Mouse (Mus musculus) urinary bladder, postnatal 10 days (tissue): ENCODE measurements around the gene Gm11037.
"Not testable (repeated sequence)": the region's sequence is repeated elsewhere in the genome, so short reads cannot be mapped to it uniquely, and the experiment has no call there.

Source experiments
- DNase-seq: peaks from one replicate; pipeline ENCODE4 v3.0.0; 2022; ENCODE audit warnings: low spot score

Gm11037 gene

DNA sequence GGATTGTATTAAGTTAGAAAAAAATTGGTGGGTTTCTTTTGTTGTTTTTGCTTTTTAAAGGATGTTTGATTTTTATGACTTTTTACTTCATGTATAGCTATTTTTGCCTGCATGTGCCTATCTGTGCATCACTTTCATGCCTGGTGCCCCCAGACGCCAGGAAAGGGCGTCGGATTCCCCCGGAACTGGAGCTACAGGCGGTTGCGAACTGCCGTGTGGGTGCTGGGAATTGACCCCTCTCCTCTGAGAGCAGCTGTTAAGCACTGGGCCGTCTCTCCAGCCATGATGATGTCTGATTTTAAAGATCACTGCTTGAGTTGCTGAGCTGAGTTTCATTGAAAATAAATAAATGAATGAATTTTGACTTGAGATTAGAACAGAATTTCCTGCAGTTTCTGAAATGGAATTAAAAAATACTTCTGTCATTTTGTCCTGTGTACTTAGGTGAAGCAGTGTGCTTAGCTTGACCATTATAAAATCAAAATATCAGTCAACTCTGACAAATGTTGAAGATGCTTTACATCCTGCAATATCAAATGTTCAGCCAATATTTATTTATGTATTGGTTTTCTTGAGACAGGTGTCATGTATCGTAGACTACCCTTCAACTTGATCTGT is at the start of gene Gm11037:
Gene Gm11037, plus strand, starts transcription at position 568 of the 618 bp plus-strand sequence.
- no peak for DNase-seq

GRCm38 (mm10) chr2:131084206-131084605 is 49.1 kb upstream of the Gm11037 start:
- no peak for DNase-seq

DNA sequence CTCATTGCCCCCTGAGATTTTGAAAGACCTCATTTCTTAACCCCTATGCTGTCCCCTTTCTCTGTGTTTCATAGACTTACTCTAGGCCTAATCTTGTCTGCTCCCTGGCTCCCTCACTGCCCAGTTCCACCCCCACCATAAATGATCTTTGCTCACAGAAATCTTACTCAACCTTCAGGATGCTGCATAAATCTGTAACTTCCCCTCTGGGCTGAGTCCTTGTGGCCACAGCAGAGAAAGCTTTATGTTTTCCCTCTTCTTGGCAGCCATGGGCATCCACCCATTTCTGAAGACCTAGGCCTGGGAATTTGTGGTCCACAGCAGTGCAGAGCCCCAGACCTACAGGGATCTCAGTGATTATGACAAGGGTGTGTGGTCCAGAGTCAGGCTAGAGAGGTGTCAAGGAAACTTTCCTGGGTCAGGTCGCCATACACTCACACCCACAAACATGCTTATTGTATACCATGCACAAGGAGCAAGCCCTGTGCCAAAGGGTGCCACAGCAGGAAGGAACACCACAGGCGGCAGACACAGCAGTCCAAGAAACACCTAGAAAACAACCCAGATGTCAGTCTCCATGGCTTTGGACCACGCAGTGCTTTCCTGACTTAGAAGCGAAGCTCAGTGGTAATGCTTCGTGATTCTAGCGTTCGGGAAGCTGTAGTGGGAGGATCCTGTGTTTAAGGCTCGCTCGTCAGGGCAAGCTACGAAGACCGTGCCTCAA is 46.5 kb upstream of the Gm11037 start, which contains the start of gene Siglec1:
Gene Siglec1, minus strand, starts transcription at position 99 of the 724 bp plus-strand sequence.
- DNase-seq = no peak

DNA sequence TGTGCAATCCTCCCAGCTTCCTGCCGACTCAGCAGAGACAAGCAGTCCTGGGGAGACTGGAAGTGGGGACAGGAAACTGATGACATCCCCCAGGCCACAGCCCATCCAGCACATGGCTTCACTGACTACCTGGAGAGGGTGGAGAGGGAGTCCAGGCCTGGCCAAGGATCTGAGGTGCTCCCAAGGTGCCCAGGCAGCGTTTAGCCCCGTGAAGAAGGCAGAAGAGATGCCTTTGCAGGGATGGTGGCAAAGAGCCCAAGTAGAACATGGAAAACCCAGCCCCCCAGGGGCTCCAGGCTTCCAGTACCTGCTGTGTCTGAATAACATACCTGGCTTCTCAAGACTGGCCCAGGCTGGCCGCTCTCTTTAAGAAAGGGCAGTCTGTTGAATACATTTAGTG is 44.7 kb upstream of the Gm11037 start:
- no peak for DNase-seq

DNA sequence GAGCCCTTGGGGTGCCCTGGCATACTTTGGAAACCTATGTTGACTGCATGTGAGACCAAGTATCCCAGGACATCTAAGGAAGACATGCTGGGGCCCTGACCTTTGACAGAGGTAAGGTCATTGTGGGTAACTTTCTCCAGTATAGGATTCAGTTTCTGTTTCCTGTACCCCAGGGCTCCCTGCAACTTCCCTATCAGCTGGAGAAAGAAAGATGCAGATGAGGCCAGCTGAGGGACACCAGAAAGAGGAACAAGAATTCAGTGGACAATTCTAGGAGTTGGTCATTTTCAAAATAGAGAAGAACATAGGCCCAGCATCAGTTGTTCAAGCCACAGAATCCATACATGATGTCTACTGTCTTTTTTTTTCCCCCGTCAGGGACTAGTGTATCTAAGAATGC is 43.7 kb upstream of the Gm11037 start:
- no peak for DNase-seq

GRCm38 (mm10) chr2:131090852-131091251 is 42.4 kb upstream of the Gm11037 start:
- DNase-seq = no peak

- DNase-seq = no peak
Measured at GRCm38 (mm10) chr2:131093577-131093976, 39.7 kb upstream of the Gm11037 start.

DNA sequence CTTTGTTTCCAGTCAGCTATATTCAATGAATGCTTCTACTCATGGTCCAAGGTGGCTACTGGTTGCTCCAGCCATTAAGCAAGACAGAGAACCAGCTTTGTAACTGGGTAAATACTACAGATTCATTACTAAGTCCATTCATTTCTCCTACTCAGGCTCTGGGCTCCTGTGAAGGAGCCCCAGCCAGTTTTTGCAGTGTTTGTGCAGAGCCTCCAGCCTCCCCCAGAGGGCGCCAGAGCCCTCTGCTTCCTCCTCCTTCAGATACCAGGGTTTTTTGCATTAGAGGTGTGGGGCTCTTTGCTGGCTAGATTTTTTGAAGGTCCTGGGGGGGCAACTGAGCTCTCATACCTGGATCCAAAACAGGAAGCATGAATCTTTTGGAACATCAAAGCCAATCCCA is 38.5 kb upstream of the Gm11037 start:
- DNase-seq = no peak

DNA sequence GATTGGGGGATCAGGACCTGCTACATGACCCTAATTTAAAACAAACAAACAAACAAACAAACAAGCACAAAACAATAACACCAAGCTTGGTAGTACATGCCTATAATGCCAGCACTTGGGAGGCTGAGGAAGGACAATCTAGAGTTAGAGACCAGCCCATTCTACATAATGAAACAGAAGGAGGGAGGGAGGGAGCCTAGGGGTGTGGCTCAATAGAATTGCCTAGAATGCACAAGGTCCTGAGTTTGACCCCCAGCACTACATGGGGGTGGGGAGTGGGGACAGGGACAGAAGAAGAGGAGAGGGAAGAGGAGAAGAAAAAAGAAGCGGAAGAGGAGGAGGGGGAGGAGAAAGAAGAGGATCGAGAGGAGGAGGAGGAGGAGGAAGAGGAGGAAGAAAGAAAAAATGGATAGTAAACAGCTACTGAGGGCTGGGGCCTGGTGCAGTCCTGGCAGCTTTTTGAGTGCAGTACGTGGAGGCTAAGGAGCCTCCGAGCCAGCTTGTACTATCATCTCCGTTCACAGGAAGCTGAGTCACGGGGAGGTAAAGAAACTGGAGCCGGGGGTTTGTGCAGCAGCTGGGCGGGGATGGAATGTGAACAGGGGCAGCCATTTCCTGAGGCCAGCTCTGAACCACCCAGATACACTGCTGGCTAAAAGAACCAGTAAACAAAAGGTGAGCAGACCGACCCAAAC is 37.0 kb upstream of the Gm11037 start:
- DNase-seq = no peak

DNA sequence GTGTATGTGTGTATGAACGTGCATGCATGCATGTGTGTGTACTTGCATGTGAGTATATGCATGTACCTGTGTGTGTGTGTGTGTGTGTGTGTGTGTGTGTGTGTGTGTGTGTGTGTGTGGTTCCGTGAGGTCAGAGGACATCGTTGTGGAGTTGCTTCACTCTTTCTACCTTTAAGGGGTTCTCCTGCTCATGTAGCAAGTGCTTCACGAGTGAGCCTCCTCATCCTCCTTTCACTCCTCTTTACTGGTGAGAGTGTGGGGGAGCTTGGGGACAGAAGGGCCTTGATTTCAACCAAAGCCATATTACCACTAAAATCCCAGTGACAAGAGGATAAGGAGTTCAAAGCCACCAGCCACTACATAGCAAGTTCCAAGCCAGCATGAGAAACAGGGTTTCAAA is 36.2 kb upstream of the Gm11037 start:
- DNase-seq = no peak

DNA sequence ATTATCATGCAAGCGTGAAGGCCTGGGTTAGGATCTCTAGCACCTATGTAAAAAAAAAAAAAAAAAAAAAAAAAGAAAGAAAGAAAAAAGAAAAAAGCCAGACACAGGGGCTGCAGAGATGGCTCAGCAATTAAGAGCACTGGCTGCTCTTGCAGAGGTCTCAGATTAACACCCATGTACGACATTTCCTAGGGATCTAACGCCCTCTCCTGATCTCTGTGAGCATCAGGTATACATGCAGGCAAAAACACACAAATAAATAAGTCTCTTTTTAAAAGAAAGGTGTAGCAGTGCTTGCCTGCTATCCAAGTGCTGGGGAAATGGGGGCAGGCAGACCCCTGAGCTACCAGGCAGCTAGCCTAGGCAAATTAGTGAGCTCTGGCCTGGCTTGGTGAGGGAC is 31.8 kb upstream of the Gm11037 start:
- DNase-seq = no peak

GRCm38 (mm10) chr2:131104021-131104420 is 29.3 kb upstream of the Gm11037 start:
- DNase-seq = no peak

- not testable (repeated sequence) for DNase-seq
Measured at GRCm38 (mm10) chr2:131105061-131105460, 28.2 kb upstream of the Gm11037 start.

DNA sequence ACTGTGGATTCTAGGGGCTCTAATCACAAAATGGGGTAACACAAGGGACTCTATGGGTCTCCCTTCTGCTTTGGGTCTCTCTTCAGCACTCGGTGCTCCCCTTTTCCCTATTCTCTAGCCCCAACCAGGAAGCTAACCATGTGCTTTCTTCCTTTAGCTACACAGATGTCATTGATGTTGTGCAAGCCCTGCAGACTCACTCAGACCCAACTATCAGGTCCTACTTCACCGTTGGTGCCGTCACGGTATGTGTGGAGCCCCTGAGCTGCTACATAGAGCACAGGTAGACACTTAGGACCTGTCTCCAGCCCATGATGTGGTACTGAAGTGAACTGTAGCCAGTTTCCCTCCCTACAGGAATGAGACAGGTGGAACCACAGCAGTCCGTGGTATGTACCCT is 27.3 kb upstream of the Gm11037 start:
- DNase-seq = no peak

DNA sequence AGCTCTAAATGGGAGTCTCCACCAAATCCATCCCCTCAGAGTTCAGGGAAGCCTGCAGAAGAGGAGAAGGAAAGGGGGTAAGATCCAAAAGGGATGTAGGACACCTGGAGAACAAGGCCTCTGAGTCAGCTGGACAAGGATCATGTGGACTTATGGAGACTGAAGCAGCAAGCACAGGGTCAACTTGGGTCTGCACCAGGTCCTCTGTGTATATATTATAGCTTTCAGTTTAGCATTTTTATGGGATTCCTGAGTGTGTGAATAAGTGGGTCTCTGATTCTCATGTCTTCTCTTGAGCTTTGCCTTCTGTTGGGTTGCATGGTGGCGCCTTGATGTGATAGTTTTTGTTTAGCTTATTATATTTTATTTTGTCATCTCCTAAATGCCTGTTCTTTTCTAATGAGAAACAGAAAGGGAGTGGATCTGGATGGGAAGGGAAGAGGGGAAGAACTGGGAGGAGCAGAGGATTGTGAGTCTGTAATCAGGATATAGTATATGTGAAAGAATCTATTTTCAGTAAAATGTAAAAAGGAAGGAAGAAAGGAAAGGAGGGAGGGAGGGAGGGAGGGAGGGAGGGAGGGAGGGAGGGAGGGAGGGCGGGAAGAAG is 14.2 kb upstream of the Gm11037 start:
- no peak for DNase-seq

- no peak for DNase-seq
Measured at GRCm38 (mm10) chr2:131124166-131124565, 9.1 kb upstream of the Gm11037 start.

- DNase-seq = peak; percentile 1
Measured at GRCm38 (mm10) chr2:131125157-131125963, 7.9 kb upstream of the Gm11037 start.

DNA sequence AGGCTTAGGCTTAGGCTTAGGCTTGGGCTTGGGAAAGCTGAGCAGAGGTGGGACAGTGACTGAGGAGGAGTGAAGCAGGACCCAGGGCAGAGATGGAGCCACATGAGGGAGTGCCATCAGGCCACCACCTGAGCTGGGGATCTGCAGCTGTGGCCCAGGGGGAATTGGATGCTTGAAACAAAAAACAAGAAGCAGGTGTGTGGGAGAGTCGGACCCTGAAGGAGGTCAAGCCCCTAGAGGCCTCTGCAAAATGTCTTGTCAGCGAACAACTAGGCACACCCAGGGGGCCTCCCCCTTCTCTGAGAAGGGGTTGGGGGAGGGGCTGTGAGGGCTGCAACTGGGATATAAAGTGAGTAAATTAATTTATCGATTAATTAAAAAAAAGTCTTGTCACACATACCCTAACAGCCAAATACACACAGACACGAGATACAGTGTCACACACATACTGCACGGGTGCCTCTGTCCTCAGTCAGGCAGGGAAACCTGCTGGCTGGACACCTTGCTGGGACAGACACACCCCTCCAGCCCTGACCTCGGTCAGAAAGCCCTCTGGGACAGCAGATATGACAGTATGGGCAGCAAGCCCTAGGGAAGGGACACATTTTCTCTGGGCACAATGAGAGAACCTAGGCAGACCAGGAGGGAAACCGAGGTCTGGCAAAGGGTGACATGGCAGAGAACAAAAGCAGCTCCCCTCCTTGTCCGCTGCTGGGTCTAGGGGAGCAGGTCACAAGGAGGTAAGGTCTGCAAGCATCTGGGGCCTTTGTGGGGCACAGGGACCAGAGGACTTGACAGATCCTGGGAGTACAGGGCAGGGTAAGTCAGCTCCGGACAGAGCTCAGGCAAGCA is 7.1 kb upstream of the Gm11037 start:
- peak; percentile 3 for DNase-seq

DNA sequence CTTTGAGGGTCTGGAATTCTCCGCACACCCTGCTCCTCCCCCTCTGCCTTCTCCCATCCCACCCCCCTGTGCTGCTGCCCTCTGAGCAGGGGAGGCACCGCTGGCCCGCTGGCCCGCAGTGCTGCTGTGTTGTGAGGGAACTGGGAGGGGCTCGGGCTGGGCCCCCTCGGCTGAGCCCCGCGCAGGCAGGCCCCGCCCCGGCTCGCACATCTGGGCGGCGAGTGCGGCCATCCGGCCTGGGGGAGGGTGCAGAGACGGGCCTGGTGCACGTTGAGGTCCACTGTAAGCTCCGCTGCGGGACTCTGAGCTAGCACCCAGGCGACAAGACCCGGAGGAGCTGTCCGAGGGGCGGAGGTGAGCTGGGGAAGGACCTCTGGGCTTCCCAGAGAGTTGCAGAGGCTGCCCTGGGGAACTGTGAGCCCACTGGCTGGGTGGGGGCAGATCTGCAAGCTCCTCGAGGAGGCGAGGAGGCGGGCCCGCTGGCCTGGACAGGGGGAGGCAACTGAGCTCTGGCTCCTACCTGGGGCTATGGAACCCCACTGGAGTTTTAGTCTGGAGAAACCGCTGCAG is 6.1 kb upstream of the Gm11037 start, which contains the start of gene Hspa12b:
Gene Hspa12b, plus strand, starts transcription at position 120 of the 570 bp plus-strand sequence.
- DNase-seq = no peak

DNA sequence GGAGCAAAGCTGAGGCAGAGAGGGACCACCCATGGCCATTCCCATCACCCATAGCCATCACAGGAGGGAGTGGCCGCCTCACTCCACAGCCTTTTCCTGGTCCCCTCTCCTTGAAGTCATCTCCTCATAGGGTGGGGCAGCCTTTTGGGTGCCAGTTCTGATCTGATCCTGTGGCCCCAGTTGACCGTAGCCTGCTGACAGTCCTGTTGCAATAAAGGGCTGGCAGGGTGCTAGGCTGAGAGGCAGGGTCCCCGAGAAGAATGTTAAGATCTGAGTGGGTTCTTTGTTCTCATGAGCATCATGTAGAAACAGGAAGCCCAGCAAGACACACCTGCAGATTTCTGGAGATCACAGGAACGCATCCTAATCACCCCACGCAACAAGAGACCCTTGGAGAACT is 5.1 kb upstream of the Gm11037 start:
- no peak for DNase-seq
